Mouse (Mus musculus) embryonic fibroblast, embryonic 13.5 days (primary cell): ENCODE measurements around the gene Ppp1r12c.

Experiments
- CTCF ChIP-seq: IDR thresholded peaks from 2 replicates; pipeline ENCODE4 v1.5.1; 2011; ENCODE audit warnings: mild to moderate bottlenecking, control low read depth, low read length, moderate library complexity, borderline replicate concordance; ENCODE audit not compliant: insufficient read depth
- POLR2A ChIP-seq: IDR thresholded peaks from 2 replicates; pipeline ENCODE4 v1.6.1; 2011; ENCODE audit warnings: low read depth, mild to moderate bottlenecking, control low read depth, low read length, moderate library complexity

DNA sequence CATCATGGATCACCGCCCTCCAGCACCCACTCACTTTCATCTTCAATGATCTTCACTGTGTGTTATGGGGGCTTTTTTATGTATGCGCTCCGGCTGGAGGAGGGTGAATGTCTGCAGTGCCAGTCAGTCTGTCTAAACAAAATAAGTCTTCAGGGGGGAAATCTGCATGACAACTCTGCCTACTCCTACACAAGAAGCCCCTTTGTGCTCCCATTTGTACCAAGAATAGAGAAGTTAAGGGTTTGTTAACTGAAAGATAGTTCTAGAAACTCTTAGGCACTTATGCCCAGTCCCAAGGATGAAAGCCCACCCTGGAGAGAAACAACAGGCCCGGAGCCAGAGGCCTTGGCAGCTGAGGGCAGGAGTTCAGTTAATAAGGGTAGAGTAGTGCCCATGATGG, 34.9 kb upstream of the Ppp1r12c start:
- TF ChIP-seq CTCF (no peak), POLR2A (no peak)
